Mouse (Mus musculus) gastrocnemius, adult 2 months (tissue): ENCODE data around the gene Psg29. TPM values are rescaled to one million over a fixed set of nuclear protein-coding genes. Genes with fewer than 3 reads are reported as not detected.

Experiments used
- DNase-seq: peaks from one replicate; pipeline ENCODE4 v3.0.0; 2022
- H3K27ac ChIP-seq: fragments of 200-600 bp; 2 replicates; pipeline ENCODE4 v1.8.1; 2022; ENCODE audit warnings: mild to moderate bottlenecking
- H3K4me3 ChIP-seq: fragments of 200-600 bp; 2 replicates; pipeline ENCODE4 v1.8.1; 2022; ENCODE audit warnings: mild to moderate bottlenecking, moderate library complexity
- CTCF ChIP-seq: fragments of 200-600 bp; IDR thresholded peaks from 2 replicates; pipeline ENCODE4 v1.8.1; 2022; ENCODE audit warnings: antibody characterized with exemption, mild to moderate bottlenecking, moderate library complexity
- intact Hi-C: fragments of 180-260 bp; cut with DNase I; formaldehyde crosslinking; loops from one replicate; pipeline ENCODE4 v1.15.1; 2025
- long read RNA-seq, 2 experiments: library from polyadenylated mRNA; stranded (forward); transcript quantifications; one replicate each; pipeline ENCODE4 v2.0.0; 2021
- total RNA-seq, 2 experiments: library from RNA; stranded (reverse); gene quantifications; 2 replicates each; pipeline ENCODE4 v1.2.3; 2021

Psg29 gene
- not detected for total RNA-seq
- long read RNA-seq, experiment 1 = 0 reads
- long read RNA-seq, experiment 2 = 0 reads

- intact Hi-C loops = no loop called here
These were observed at the start of gene Psg29 for GRCm38 (mm10) chr7:17203177-17203576. Gene Psg29, plus strand, starts transcription at chr7:17203477.

GRCm38 (mm10) chr7:17155634-17156033 lies 47.6 kb upstream of the Psg29 start:
- no peak overlapping the region for H3K27ac ChIP-seq
- no peak overlapping the region for H3K4me3 ChIP-seq
- DNase-seq = no peak
- intact Hi-C loops = no loop called here
- TF ChIP-seq CTCF = peak; percentile 35

More at GRCm38 (mm10) chr7:17203177-17203576, at the start of gene Psg29:
- Histone ChIP-seq H3K4me3 (no peak within 1 kb of the TSS), H3K27ac (no peak within 1 kb of the TSS)
- TF ChIP-seq CTCF = no peak
- no peak for DNase-seq

DNA sequence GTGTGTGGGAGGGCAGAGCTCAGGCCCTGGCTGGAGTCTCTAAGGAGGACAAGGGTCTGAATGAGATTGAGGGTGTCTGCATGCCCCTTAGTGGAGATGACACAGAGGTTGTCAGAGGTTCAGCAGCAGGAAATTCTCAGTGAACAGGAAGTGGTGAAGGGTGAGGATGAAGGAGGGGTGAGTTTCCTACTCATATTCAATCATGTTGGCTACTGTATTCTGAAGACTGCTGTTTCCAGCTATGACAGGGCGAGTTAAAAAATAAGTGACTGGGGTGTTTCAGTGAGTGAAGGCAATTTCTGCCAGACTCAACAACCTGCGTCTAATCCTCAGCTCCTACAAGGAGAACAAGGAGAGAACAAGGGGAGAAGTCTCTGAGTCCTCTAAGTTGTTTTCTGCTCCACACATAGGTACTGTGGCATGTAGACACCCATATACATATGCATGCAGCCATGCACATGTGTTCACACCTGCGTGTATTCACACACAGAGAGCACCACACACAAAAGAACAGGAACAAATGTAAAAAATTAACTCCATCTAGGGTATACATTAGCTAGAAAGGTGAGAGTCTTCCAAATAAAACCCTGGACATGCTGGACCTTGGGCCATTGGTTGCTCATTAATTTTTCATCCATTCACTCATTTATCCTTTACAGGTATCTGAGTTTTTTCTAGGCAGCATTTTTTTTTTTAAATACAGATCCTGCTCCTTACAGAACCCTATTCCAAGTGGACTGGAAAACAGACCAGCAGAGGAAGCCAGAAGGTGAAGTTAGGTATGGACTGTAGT lies 46.2 kb upstream of the Psg29 start:
- H3K27ac ChIP-seq = no peak overlapping the region
- no peak for DNase-seq
- H3K4me3 ChIP-seq = no peak overlapping the region
- TF ChIP-seq CTCF = no peak
- intact Hi-C loops = no loop called here

- DNase-seq = no peak
- no peak overlapping the region for H3K27ac ChIP-seq
- intact Hi-C loops = no loop called here
- no peak for TF ChIP-seq CTCF
- H3K4me3 ChIP-seq = no peak overlapping the region
These were observed 44.3 kb upstream of the Psg29 start for GRCm38 (mm10) chr7:17159011-17159410.

DNA sequence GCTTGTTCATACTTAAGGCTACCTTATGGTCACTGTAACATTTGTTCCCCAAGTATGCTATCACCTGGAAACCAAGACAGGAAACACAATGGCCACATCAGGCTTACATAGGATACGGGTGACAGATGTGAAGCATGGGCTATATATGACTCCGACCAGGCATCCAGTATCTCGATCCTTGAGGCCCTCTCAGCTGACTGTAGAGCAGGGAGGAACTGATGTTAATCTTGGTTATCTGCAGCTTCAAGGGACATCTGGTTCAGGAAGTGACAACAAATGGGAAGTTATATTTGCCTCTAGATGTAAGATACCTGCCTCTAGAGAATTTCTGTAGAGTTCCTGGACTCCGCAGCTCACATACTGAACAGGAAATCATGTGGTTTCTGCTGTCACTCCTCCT lies 31.4 kb upstream of the Psg29 start:
- intact Hi-C loops = no loop called here

DNA sequence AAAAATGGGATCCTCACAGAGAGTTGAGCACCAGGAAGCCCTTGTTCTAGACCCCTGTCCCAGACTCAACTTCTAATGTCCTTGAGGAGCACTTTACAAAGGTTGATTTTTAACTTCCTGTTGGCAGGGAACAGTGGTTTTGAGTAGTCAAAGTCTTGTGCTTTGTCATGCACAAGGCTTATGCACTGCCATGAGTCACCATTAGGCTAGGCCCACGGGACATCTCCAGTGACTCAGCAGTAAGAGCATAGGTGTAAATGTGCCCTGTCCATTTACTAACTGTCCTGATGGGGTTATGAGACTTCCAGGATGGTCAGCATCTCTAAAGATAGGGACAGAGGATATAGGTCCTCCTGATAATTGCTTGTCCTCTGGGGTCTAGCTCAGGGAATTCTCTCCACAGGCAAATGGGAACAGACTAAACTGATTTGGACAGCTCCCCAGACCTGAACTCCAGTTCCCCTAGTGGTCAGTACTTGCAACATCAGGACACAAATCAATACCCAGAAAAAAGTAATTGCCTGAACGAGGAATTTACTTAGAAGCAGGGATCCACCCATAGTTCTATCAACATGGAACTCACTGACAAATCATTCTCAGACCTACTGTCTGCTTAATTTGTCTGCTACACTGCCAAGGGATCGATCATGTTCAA lies 2.4 kb downstream of the Psg29 start:
- no peak for TF ChIP-seq CTCF
- intact Hi-C loops = no loop called here
- Histone ChIP-seq H3K27ac (no peak overlapping the region), H3K4me3 (no peak overlapping the region)
- no peak for DNase-seq

More for the DNA sequence above, 31.4 kb upstream of the Psg29 start:
- no peak for DNase-seq
- TF ChIP-seq CTCF = no peak
- Histone ChIP-seq H3K4me3 (no peak overlapping the region), H3K27ac (no peak overlapping the region)

Other genes with a start within 250 kb of the Psg29 start
- gene Pnmal1, start 243.8 kb upstream of the Psg29 start, total RNA-seq = not detected
- not detected for gene Gm42372, start 220.4 kb upstream of the Psg29 start, total RNA-seq
- 1 to 10 TPM in 1 of 2 experiments, under 1 TPM in 1; 0.74 to 1.5 TPM for gene Ccdc8, start 210.8 kb upstream of the Psg29 start, total RNA-seq
- gene Ppp5c, start 175.6 kb upstream of the Psg29 start, total RNA-seq = 10 to 100 TPM; 64.8 to 65.8 TPM
- 1 to 10 TPM in 1 of 2 experiments, under 1 TPM in 1; 0.84 to 1.6 TPM for gene Hif3a, start 141.1 kb upstream of the Psg29 start, total RNA-seq
- gene Psg16, start 129.4 kb upstream of the Psg29 start, total RNA-seq = under 1 TPM; 0.08 to 0.14 TPM
- gene Ceacam3, start 53.2 kb upstream of the Psg29 start, total RNA-seq = not detected